ENCODE assay signal across 16 mouse cellular contexts in the genomic region with DNA sequence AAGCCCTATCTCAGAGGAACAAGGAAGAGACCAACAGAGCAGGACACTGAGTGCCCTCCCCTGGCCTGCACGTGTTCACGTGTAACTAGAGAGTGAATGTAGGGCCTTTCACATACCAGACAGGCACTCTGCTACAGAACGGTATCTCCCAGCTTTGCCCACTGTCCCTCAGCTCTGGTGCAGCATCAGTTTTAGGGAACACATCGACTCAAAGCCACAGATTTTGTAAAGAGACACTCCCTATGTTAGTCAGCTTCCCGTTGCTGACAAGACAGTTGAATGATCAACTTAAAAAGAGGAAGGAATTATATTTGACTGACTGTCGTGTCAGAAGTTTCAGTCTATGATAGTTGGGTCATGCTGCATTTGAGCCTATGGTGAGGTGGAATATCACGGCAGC.
DNase-seq lines count a peak whose midpoint lies in the region; ATAC-seq and TF ChIP-seq lines count a peak whose summit lies in the region.
"Had no signal": no experiment of that assay in that cellular context is flagged by ENCODE, and none has a peak within 500 bp of the region (broad histone marks: within the 10 kb centered on the region; RNA-seq: fewer than 3 reads in every experiment).

No protein-coding gene starts in this region.

- H3K36me3 ChIP-seq in liver, postnatal 0 days (replicated peaks; ENCODE audit: insufficient read depth, low read length): no peaks in the 10 kb centered on the region
- no peaks in the 10 kb centered on the region for H3K36me3 ChIP-seq in liver, embryonic 11.5 days (ENCODE audit: control insufficient read depth, insufficient read depth, low read length)
- H3K36me3 ChIP-seq in CH12.LX (replicated peaks in 1 of 2; ENCODE audit: control insufficient read depth in 1 of 2, insufficient read depth in 1 of 2, low read length in 1 of 2): no peaks in the 10 kb centered on the region
- H3K36me3 ChIP-seq in intestine, embryonic 16.5 days (ENCODE audit: control insufficient read depth, insufficient read depth, low read length): no peaks in the 10 kb centered on the region
- no peaks in the 10 kb centered on the region for H3K36me3 ChIP-seq in forebrain, embryonic 11.5 days (ENCODE audit: control insufficient read depth, insufficient read depth, low read length)
- H3K36me3 ChIP-seq: embryonic facial prominence, embryonic 15.5 days; hindbrain, embryonic 15.5 days; limb, embryonic 15.5 days had no signal

- 34% methylated on average over 7 of the region's 7 CpGs for WGBS in liver, postnatal 0 days (ENCODE audit: insufficient replicate concordance)
- 56% methylated on average over 7 of the region's 7 CpGs for WGBS in liver, embryonic 11.5 days
- 78% methylated on average over 7 of the region's 7 CpGs for WGBS in intestine, embryonic 16.5 days
- WGBS in forebrain, embryonic 11.5 days: 90% methylated on average over 7 of the region's 7 CpGs

- no peak overlapping the region for H3K9ac ChIP-seq in liver, postnatal 0 days (replicated peaks)
- H3K9ac ChIP-seq in liver, embryonic 11.5 days (ENCODE audit: low read depth, low read length): no peak overlapping the region
- H3K9ac ChIP-seq in CH12.LX (ENCODE audit: insufficient read depth, low read depth): no peak overlapping the region
- H3K9ac ChIP-seq in intestine, embryonic 16.5 days (ENCODE audit: low read depth, low read length): no peak overlapping the region
- no peak overlapping the region for H3K9ac ChIP-seq in forebrain, embryonic 11.5 days (ENCODE audit: low read length)
- H3K9ac ChIP-seq: embryonic facial prominence, embryonic 15.5 days; hindbrain, embryonic 15.5 days; limb, embryonic 15.5 days had no signal

- no peak overlapping the region for H3K4me3 ChIP-seq in liver, postnatal 0 days (ENCODE audit: low read depth, low read length)
- no peak overlapping the region for H3K4me3 ChIP-seq in liver, embryonic 11.5 days (ENCODE audit: low read depth, low read length)
- no peak overlapping the region for H3K4me3 ChIP-seq in CH12.LX (replicated peaks in 1 of 3; ENCODE audit: low read depth in 2 of 3, low read length in 2 of 3, poor library complexity in 1 of 3)
- H3K4me3 ChIP-seq in brown adipose tissue, adult 24 weeks (ENCODE audit: insufficient read depth, low read depth, low read length): no peak overlapping the region
- no peak overlapping the region for H3K4me3 ChIP-seq in intestine, embryonic 16.5 days (ENCODE audit: low read length)
- no peak overlapping the region for H3K4me3 ChIP-seq in forebrain, embryonic 11.5 days (ENCODE audit: low read depth, low read length)
- H3K4me3 ChIP-seq: embryonic facial prominence, embryonic 15.5 days; hindbrain, embryonic 15.5 days; limb, embryonic 15.5 days had no signal

- TF ChIP-seq EP300 in liver, postnatal 0 days (IDR thresholded peaks at IDR 0.05; ENCODE audit: low read depth): no peak
- TF ChIP-seq EP300 in CH12.LX (IDR thresholded peaks at IDR 0.05; ENCODE audit: low read length): no peak

- no peak overlapping the region for H3K4me2 ChIP-seq in liver, postnatal 0 days (ENCODE audit: low read depth, low read length)
- no peak overlapping the region for H3K4me2 ChIP-seq in liver, embryonic 11.5 days
- no peak overlapping the region for H3K4me2 ChIP-seq in CH12.LX (ENCODE audit: insufficient read depth, low read depth, poor library complexity, severe bottlenecking)
- H3K4me2 ChIP-seq in intestine, embryonic 16.5 days (ENCODE audit: low read depth, low read length): no peak overlapping the region
- no peak overlapping the region for H3K4me2 ChIP-seq in forebrain, embryonic 11.5 days (ENCODE audit: low read depth, low read length, severe bottlenecking)
- H3K4me2 ChIP-seq: embryonic facial prominence, embryonic 15.5 days; hindbrain, embryonic 15.5 days; limb, embryonic 15.5 days had no signal

- H3K27me3 ChIP-seq in liver, postnatal 0 days (ENCODE audit: insufficient read depth, low read length): no peaks in the 10 kb centered on the region
- H3K27me3 ChIP-seq in liver, embryonic 11.5 days (replicated peaks; ENCODE audit: control insufficient read depth, insufficient read depth, low read length): no peaks in the 10 kb centered on the region
- no peaks in the 10 kb centered on the region for H3K27me3 ChIP-seq in CH12.LX (replicated peaks)
- no peaks in the 10 kb centered on the region for H3K27me3 ChIP-seq in intestine, embryonic 16.5 days (replicated peaks; ENCODE audit: control insufficient read depth, insufficient read depth, low read length)
- H3K27me3 ChIP-seq in forebrain, embryonic 11.5 days (ENCODE audit: control insufficient read depth, insufficient read depth, low read length): no peaks in the 10 kb centered on the region
- H3K27me3 ChIP-seq: embryonic facial prominence, embryonic 15.5 days; hindbrain, embryonic 15.5 days; limb, embryonic 15.5 days had no signal

- no peaks in the 10 kb centered on the region for H3K79me2 ChIP-seq in CH12.LX (replicated peaks; ENCODE audit: control insufficient read depth, extremely low read depth, insufficient read depth, poor library complexity, severe bottlenecking)

- in situ Hi-C loops in CH12.LX (cut with MboI; ENCODE audit: low pct_ligation_motif_present, low pct_unique_long_range_greater_than_20kb, low sequenced_read_pairs): loop anchor here (10.0 kb wide), 1 partner anchor 49 kb away; no protein-coding TSS in a partner anchor

- TF ChIP-seq RAD21 in CH12.LX (IDR thresholded peaks at IDR 0.05; ENCODE audit: low read depth, low read length): no peak

- TF ChIP-seq POLR2A in CH12.LX (IDR thresholded peaks at IDR 0.05; ENCODE audit: low read depth, low read length): no peak

- no peak for DNase-seq in liver, postnatal 0 days
- DNase-seq in liver, embryonic 11.5 days (ENCODE audit: low spot score): no peak
- peak; percentile 56 for DNase-seq in CH12.LX (ENCODE audit: extremely low read depth)
- DNase-seq in monocyte, adult 2 months (ENCODE audit: low read depth in 1 of 2, low spot score in 2 of 2): peak; percentile 37 to 70
- DNase-seq in frontal cortex, adult 2 months (ENCODE audit: extremely low spot score in 1 of 2, low spot score in 1 of 2): no peak
- no peak for DNase-seq in forebrain, embryonic 11.5 days (ENCODE audit: low spot score)
- DNase-seq: adrenal gland, postnatal 14 days; gastrocnemius, postnatal 14 days; right cerebral cortex, postnatal 25 days; thymus, postnatal 36 days had no signal

- no peak overlapping the region for H3K27ac ChIP-seq in liver, postnatal 0 days (ENCODE audit: low read depth)
- H3K27ac ChIP-seq in liver, embryonic 11.5 days (ENCODE audit: low read depth, low read length): no peak overlapping the region
- no peak overlapping the region for H3K27ac ChIP-seq in CH12.LX (ENCODE audit: insufficient read depth, low read depth)
- peak overlapping the region; percentile 23 for H3K27ac ChIP-seq in brown adipose tissue, adult 24 weeks (replicated peaks; ENCODE audit: low read depth, low read length)
- no peak overlapping the region for H3K27ac ChIP-seq in intestine, embryonic 16.5 days (ENCODE audit: low read length)
- no peak overlapping the region for H3K27ac ChIP-seq in forebrain, embryonic 11.5 days (ENCODE audit: low read depth, low read length)
- H3K27ac ChIP-seq: embryonic facial prominence, embryonic 15.5 days; hindbrain, embryonic 15.5 days; limb, embryonic 15.5 days had no signal

- H3K4me1 ChIP-seq in liver, postnatal 0 days (ENCODE audit: insufficient read depth): 0 out of 2 replicates have a peak, but pooled peaks cover 5% of the 10 kb centered on the region
- H3K4me1 ChIP-seq in liver, embryonic 11.5 days (replicated peaks; ENCODE audit: control insufficient read depth, insufficient read depth, low read length): peaks cover 3% of the 10 kb centered on the region
- peaks cover 9 to 18% of the 10 kb centered on the region in 2 experiments for H3K4me1 ChIP-seq in CH12.LX (ENCODE audit: control insufficient read depth in 1 of 2, insufficient read depth in 2 of 2)
- H3K4me1 ChIP-seq in brown adipose tissue, adult 24 weeks (ENCODE audit: control insufficient read depth, insufficient read depth, insufficient read length, low read length): peaks cover 2% of the 10 kb centered on the region; the same call in 1 of the 2 replicates
- peaks cover 3% of the 10 kb centered on the region; the same call in 1 of the 2 replicates for H3K4me1 ChIP-seq in intestine, embryonic 16.5 days (ENCODE audit: control insufficient read depth, insufficient read depth, low read length)
- no peaks in the 10 kb centered on the region for H3K4me1 ChIP-seq in forebrain, embryonic 11.5 days (replicated peaks; ENCODE audit: control insufficient read depth, insufficient read depth, low read length)
- H3K4me1 ChIP-seq: hindbrain, embryonic 15.5 days had no signal

- no peak for TF ChIP-seq CTCF in liver, postnatal 0 days (IDR thresholded peaks at IDR 0.05; ENCODE audit: low read depth)
- no peak for TF ChIP-seq CTCF in CH12.LX (conservative IDR thresholded peaks at IDR 0.05 in 1 of 2, IDR thresholded peaks at IDR 0.05 in 1 of 2; ENCODE audit: low read depth in 2 of 2, low read length in 2 of 2)

- dilution Hi-C loops in CH12.LX (cut with MboI; ENCODE audit: extremely low pct_ligation_motif_present, extremely low pct_unique_long_range_greater_than_20kb, low sequenced_read_pairs): no loop called here

- peak; percentile 43 for ATAC-seq in liver, postnatal 0 days
- no peak for ATAC-seq in liver, embryonic 11.5 days (replicated peaks; ENCODE audit: low FRiP score)
- ATAC-seq in intestine, embryonic 16.5 days: no peak
- no peak for ATAC-seq in forebrain, embryonic 11.5 days (replicated peaks; ENCODE audit: low FRiP score)
- ATAC-seq: forebrain, embryonic 14.5 days had no signal

- no peaks in the 10 kb centered on the region for H3K9me3 ChIP-seq in liver, postnatal 0 days (ENCODE audit: low read length)
- H3K9me3 ChIP-seq in liver, embryonic 11.5 days (ENCODE audit: control insufficient read depth, low read length): no peaks in the 10 kb centered on the region
- no peaks in the 10 kb centered on the region for H3K9me3 ChIP-seq in CH12.LX (replicated peaks; ENCODE audit: low read length)
- H3K9me3 ChIP-seq in intestine, embryonic 16.5 days (ENCODE audit: control insufficient read depth, low read length): no peaks in the 10 kb centered on the region
- H3K9me3 ChIP-seq in forebrain, embryonic 11.5 days (ENCODE audit: control insufficient read depth, low read length): no peaks in the 10 kb centered on the region
- H3K9me3 ChIP-seq: embryonic facial prominence, embryonic 15.5 days; hindbrain, embryonic 15.5 days; limb, embryonic 15.5 days had no signal

TF ChIP-seq in CH12.LX, 34 proteins besides CTCF, POLR2A, EP300 and RAD21:
- TF ChIP-seq MYC (IDR thresholded peaks at IDR 0.05; ENCODE audit: low read depth, low read length): no peak
- peak; percentile 62 for TF ChIP-seq BHLHE40 (IDR thresholded peaks at IDR 0.05; ENCODE audit: low read depth, low read length)

Comparison
In these comparisons a context has a peak if more than half of its experiments do, and no peak if none do; other contexts are left out.
1. DNase-seq: peak in CH12.LX (single experiment) and monocyte, adult 2 months (2 of 2); none in liver, postnatal 0 days (single experiment), liver, embryonic 11.5 days (single experiment), frontal cortex, adult 2 months (0 of 2) and forebrain, embryonic 11.5 days (single experiment).